Mouse (Mus musculus) heart, embryonic 14.5 days (tissue): ENCODE data around the gene Tmco4. TPM values are rescaled to one million over a fixed set of nuclear protein-coding genes. Genes with fewer than 3 reads are reported as not detected.

Experiments used
- ATAC-seq: fragments of 200-750 bp; cut with Nextera tagmentation; 2 replicates; pipeline ENCODE4 v1.8.0; 2017; ENCODE audit warnings: low read depth, moderate TSS enrichment; ENCODE audit not compliant: insufficient number of reproducible peaks, insufficient read depth, low FRiP score
- H3K27ac ChIP-seq, 2 experiments: fragments of 200-500 bp in 1 of 2; fragments of 300-500 bp in 1 of 2; sonication (generic) in 1 of 2; replicated peaks in 1 of 2; 2 replicates each; pipeline ENCODE4 v1.5.1; 2012 to 2014; ENCODE audit warnings: low read depth in 2 of 2, low read length in 2 of 2, control low read depth in 1 of 2, mild to moderate bottlenecking in 1 of 2, mixed read lengths in 1 of 2; ENCODE audit not compliant: control insufficient read depth in 1 of 2, insufficient read depth in 1 of 2
- H3K27me3 ChIP-seq: fragments of 300-500 bp; sonication (generic); 2 replicates; pipeline ENCODE4 v1.6.1; 2014; ENCODE audit warnings: mild to moderate bottlenecking, low read length, control low read depth; ENCODE audit not compliant: control insufficient read depth, insufficient read depth
- H3K36me3 ChIP-seq: fragments of 300-500 bp; sonication (generic); 2 replicates; pipeline ENCODE4 v1.6.1; 2014; ENCODE audit warnings: mild to moderate bottlenecking, control low read depth, low read length, mixed read lengths; ENCODE audit not compliant: control insufficient read depth, insufficient read depth
- H3K4me1 ChIP-seq, 2 experiments: fragments of 200-500 bp in 1 of 2; fragments of 300-500 bp in 1 of 2; sonication (generic) in 1 of 2; 2 replicates each; pipeline ENCODE4 v1.6.1; 2012 to 2014; ENCODE audit warnings: low read length in 2 of 2, control low read depth in 1 of 2, mixed read lengths in 1 of 2; ENCODE audit not compliant: control insufficient read depth in 2 of 2, insufficient read depth in 2 of 2
- H3K4me2 ChIP-seq: fragments of 300-500 bp; sonication (generic); 2 replicates; pipeline ENCODE4 v1.6.1; 2014; ENCODE audit warnings: mild to moderate bottlenecking, low read length
- H3K4me3 ChIP-seq, 2 experiments: fragments of 200-500 bp in 1 of 2; fragments of 300-500 bp in 1 of 2; sonication (generic) in 1 of 2; 2 replicates each; pipeline ENCODE4 v1.5.1; 2012 to 2014; ENCODE audit warnings: low read length in 2 of 2, mild to moderate bottlenecking in 2 of 2, control low read depth in 1 of 2, low read depth in 1 of 2, moderate library complexity in 1 of 2; ENCODE audit not compliant: control insufficient read depth in 1 of 2, insufficient read depth in 1 of 2
- H3K9ac ChIP-seq: fragments of 300-500 bp; sonication (generic); 2 replicates; pipeline ENCODE4 v1.6.1; 2014; ENCODE audit warnings: mild to moderate bottlenecking, low read length
- H3K9me3 ChIP-seq: fragments of 300-500 bp; sonication (generic); 2 replicates; pipeline ENCODE4 v1.6.1; 2016; ENCODE audit warnings: low read length, control low read depth; ENCODE audit not compliant: control insufficient read depth
- WGBS: fragments of 180-500 bp; shearing (Covaris S2); extraction: QIAGEN DNeasy Blood & Tissue Kit; methylation state at CpG from one replicate; pipeline ENCODE4 v1.1.7; 2014; 5-methylcytosine and 5-hydroxymethylcytosine counted together
- polyA plus RNA-seq: library from polyadenylated mRNA; unstranded; fragments of >200 nt; fragmentation: Nextera tagmentation; extraction: Ambion mirVana; gene quantifications from 2 replicates; pipeline ENCODE4 v1.2.1, GENCODE M21; 2014

The Tmco4 gene
- polyA plus RNA-seq, 1 experiment from 2014 or later: 4.8 TPM

DNA sequence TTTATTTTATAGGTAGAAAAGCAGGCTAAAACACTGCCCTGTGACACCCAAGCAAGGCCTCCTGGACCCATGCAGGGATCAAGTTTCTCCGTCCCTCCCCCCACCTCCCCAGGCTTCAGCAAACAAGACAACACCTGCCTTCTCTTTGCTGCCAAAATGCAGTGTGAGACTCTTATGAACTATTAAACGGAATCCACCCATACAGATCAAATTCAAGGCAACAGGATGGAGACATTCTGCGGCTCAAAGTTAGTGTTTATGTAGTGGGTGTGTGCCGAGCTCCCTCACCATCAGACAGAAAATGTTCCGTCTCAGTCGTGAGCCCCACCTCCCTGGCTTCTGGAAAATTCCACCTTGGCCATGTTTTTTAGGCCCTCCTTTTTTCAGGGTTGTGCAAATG, 30.7 kb upstream of the Tmco4 start:
- 51% methylated on average over 6 of the region's 6 CpGs for WGBS
- Histone ChIP-seq H3K4me1 (no peaks in the 10 kb centered on the region), H3K27me3 (peaks cover 3% of the 10 kb centered on the region; the same call in 1 of the 2 replicates), H3K9ac (no peak overlapping the region), H3K4me3 (no peak overlapping the region), H3K27ac (no peak overlapping the region), H3K36me3 (no peaks in the 10 kb centered on the region), H3K9me3 (no peaks in the 10 kb centered on the region), H3K4me2 (no peak overlapping the region)
- no peak for ATAC-seq

- Histone ChIP-seq H3K9me3 (no peaks in the 10 kb centered on the region), H3K27me3 (peaks cover 3% of the 10 kb centered on the region; the same call in 1 of the 2 replicates), H3K36me3 (no peaks in the 10 kb centered on the region), H3K4me3 (peak overlapping the region; percentile 17 to 29; a peak in 3 of 4 replicates), H3K27ac (no peak overlapping the region), H3K4me1 (no peaks in the 10 kb centered on the region), H3K9ac (no peak overlapping the region), H3K4me2 (peak overlapping the region; percentile 44)
- 0 out of 2 replicates have a peak, but pooled peaks have one; percentile 26 for ATAC-seq
- 17% methylated on average over 15 of the region's 15 CpGs for WGBS
Observed at GRCm38 (mm10) chr4:138943730-138944129, 29.0 kb upstream of the Tmco4 start.

DNA sequence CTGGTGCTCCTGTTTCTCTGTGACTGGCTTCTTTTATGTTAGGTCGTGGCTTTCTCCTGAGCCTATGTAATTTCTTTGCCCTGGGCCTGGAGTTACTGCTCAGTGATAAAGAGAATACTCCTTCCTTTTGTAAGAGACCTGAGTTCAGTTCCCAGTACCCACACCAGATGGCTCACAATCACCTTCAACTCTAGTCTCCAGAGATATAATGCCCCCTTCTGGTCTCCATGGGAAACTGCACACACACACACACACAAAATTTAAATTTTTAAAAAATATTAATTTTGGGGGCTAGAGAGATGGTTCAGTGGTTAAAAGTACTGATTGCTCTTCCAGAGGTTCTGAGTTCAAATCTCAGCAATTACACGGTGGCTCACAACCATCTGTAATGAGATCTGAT, 24.4 kb upstream of the Tmco4 start:
- no peak for ATAC-seq
- no peak overlapping the region for H3K9ac ChIP-seq
- H3K4me3 ChIP-seq: no peak overlapping the region
- no peak overlapping the region for H3K27ac ChIP-seq
- 87% methylated on average over 2 of the region's 2 CpGs for WGBS
- no peaks in the 10 kb centered on the region for H3K36me3 ChIP-seq
- no peaks in the 10 kb centered on the region for H3K9me3 ChIP-seq
- H3K27me3 ChIP-seq: no peaks in the 10 kb centered on the region
- no peaks in the 10 kb centered on the region for H3K4me1 ChIP-seq
- no peak overlapping the region for H3K4me2 ChIP-seq

DNA sequence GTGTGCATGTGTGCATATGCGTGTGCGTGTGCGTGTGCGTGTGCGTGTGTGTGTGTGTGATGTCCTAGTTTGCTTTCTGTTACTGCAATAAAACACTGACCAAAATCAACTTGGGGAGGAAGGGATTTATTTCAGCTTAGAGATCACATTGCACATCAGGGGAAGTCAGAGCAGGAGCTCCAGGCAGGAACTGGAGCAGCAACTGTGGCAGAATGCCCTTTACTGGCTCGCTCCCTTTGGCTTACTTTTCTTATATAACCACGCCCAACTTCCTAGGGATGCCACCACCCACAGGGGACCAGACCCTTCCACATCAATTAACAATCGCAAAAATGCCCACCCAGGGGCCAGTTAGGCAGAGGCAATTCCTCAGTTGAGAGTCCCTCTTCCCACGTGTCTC, 14.1 kb upstream of the Tmco4 start:
- Histone ChIP-seq H3K27me3 (no peaks in the 10 kb centered on the region), H3K4me2 (no peak overlapping the region), H3K9ac (no peak overlapping the region), H3K4me1 (no peaks in the 10 kb centered on the region), H3K36me3 (no peaks in the 10 kb centered on the region), H3K27ac (no peak overlapping the region), H3K9me3 (0 out of 2 replicates have a peak, but pooled peaks cover 2% of the 10 kb centered on the region), H3K4me3 (no peak overlapping the region)
- ATAC-seq: no peak
- 79% methylated on average over 9 of the region's 9 CpGs for WGBS

GRCm38 (mm10) chr4:138959120-138959519, 13.6 kb upstream of the Tmco4 start:
- no peaks in the 10 kb centered on the region for H3K4me1 ChIP-seq
- no peak overlapping the region for H3K9ac ChIP-seq
- no peak for ATAC-seq
- 0 out of 2 replicates have a peak, but pooled peaks cover 2% of the 10 kb centered on the region for H3K9me3 ChIP-seq
- H3K36me3 ChIP-seq: no peaks in the 10 kb centered on the region
- no peak overlapping the region for H3K4me3 ChIP-seq
- H3K4me2 ChIP-seq: no peak overlapping the region
- no peaks in the 10 kb centered on the region for H3K27me3 ChIP-seq
- H3K27ac ChIP-seq: no peak overlapping the region
- WGBS: 83% methylated on average over 15 of the region's 15 CpGs

GRCm38 (mm10) chr4:138959926-138960325, 12.8 kb upstream of the Tmco4 start:
- Histone ChIP-seq H3K27ac (no peak overlapping the region), H3K9me3 (0 out of 2 replicates have a peak, but pooled peaks cover 2% of the 10 kb centered on the region), H3K9ac (no peak overlapping the region), H3K36me3 (no peaks in the 10 kb centered on the region), H3K4me3 (no peak overlapping the region), H3K4me2 (no peak overlapping the region), H3K27me3 (no peaks in the 10 kb centered on the region), H3K4me1 (no peaks in the 10 kb centered on the region)
- 67% methylated on average over 7 of the region's 7 CpGs for WGBS
- ATAC-seq: no peak

DNA sequence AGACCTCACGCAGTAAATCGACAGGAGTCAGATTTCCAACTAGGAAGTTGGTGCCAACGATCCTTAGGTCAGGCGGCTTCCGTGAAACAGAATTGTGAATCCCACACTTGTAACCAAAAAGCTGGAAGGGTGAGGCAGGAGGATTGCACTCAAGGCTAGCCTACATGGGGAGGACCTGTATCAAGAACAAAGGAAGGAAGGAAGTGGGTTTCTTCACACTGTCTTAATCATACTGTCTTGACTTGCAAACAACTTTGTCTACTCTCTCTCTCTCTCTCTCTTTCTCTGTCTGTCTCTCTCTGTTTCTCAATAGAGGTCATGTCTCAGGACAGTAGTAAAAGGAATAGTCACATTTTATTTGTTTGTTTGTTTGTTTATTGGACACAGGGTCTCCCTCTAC, 10.0 kb upstream of the Tmco4 start:
- Histone ChIP-seq H3K4me1 (peaks cover 0 to 2% of the 10 kb centered on the region in 2 experiments; a peak in 1 of 4 replicates), H3K36me3 (no peaks in the 10 kb centered on the region), H3K4me3 (no peak overlapping the region), H3K27ac (no peak overlapping the region), H3K9ac (no peak overlapping the region), H3K27me3 (no peaks in the 10 kb centered on the region), H3K9me3 (no peaks in the 10 kb centered on the region), H3K4me2 (no peak overlapping the region)
- 88% methylated on average over 5 of the region's 5 CpGs for WGBS
- ATAC-seq: no peak

DNA sequence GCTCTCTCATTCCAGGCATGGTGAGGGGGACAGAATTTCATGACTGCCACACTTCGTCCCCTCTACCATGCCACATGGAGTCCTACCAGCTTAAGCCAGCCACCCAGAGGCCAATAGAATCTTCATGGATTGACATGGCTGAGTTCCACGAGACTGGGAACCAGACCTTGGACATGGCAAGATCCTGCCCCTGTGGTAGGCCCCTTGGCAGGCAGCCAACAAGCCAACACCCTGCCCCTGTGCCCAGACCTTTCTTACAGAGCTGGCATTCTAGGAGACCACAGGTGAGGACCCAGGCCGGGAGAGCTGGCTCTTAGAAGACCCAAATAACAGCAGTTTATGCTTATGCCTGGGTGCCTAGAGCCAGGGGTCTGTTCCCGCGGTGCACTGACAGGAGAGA, 6.8 kb upstream of the Tmco4 start:
- Histone ChIP-seq H3K9me3 (no peaks in the 10 kb centered on the region), H3K27ac (no peak overlapping the region), H3K27me3 (no peaks in the 10 kb centered on the region), H3K4me3 (no peak overlapping the region), H3K9ac (no peak overlapping the region), H3K4me1 (peaks cover 6 to 10% of the 10 kb centered on the region in 2 experiments; a peak in 3 of 4 replicates), H3K4me2 (no peak overlapping the region), H3K36me3 (no peaks in the 10 kb centered on the region)
- 63% methylated on average over 5 of the region's 5 CpGs for WGBS
- ATAC-seq: no peak
